Mouse (Mus musculus) heart, adult 9 months (tissue): ENCODE results near the gene Shroom1.

Source experiments
- DNase-seq, 2 experiments: peaks; one replicate each; pipeline ENCODE4 v3.0.0; 2022; ENCODE audit warnings: low spot score in 2 of 2

Shroom1 gene

DNA sequence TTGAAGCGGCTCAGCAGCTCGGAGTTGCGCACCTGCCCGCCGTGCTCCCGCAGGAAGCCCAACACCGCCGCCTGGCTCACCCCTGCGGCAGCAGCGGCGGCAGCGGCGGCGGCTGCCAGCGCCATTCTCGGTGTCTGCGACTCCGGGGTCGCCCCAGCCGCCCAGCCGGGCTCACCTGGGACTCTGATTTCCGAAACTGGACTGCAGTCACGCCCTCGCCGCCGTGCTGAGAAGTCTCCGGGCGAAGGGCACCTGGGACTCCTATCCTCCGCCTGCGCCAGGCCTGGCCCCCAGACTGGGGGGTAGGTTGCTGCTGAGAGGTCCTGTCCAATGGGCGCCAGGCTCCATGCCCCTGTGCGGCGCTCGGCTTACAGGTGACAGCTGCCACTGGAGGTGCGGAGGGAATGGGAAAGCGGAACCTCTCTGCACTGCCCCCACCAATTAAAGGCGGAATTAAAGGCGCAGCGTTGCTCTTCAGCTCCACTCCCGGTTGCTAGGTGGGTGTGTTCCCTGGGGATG, 22.8 kb downstream of the Shroom1 start, which contains the start of the genes Gm9945 and Sowaha:
Gene Gm9945 (plus strand): TSS at position 384 of the 519 bp plus-strand sequence.
Gene Sowaha (minus strand): TSS at position 492 of the 519 bp plus-strand sequence.
- no peak for DNase-seq

DNA sequence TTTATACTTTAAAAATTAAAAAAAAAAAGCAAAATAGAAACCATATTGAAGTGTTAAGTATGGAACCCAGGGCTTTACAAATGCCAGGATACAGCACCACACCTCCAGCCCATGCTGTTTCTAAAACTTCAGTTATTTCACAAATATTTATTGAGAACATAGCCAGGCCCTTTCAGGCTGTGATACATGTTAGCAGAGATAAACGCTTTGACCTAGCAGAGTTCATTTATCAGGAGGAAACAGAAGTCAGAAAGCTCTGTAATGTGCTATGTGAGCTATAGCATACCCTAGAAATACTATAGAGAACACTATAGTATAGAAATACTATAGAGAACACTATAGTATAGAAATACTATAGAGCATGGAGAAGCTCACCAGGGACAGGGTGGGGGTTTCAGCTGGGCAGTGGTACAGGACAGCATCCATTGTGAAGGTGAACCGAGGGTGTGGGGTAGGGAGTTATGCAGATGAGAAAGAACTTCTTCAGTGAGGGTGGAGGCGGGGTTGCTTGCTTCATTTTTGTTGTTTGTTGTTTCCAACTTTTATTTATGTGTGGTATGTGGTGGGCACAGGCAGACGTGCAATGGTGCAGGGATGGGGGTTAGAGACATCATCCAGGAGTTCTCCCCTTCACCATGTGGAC, 24.2 kb downstream of the Shroom1 start:
- no peak for DNase-seq

DNA sequence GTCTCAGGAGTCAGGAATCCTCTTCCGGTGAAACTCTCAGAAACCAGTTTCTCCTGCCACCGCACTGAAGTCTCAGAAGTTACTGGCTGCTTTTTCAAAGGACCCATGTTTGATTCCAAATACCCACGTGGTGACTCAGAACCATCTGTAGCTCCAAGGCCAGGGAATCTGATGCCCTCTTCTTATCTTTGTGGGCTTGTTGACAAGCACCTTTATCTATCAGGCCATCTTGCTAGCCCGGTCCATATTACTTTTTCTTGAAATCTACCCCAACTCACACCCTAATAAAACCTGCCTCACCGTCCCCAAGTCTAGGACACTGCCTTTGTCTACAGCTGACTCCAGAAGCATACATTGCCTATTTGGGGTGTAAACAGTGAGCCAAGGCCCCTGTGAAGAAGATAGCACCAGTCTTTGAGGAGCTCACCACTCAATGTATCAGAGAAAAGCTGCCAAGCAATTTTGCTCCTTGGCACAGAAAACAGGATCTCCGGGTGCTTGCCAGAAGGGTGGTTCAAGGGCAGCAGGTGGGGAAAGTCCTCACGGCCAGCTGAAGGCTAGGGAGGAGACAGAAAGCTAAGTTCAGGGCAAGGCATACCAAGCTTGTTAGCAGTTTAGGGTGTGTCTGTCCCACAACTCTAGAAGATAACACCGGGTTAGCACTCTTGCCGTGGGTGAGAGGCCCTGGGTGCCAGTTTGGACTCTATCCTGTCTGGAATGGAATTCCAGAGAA, 26.3 kb downstream of the Shroom1 start:
- no peak for DNase-seq

DNA sequence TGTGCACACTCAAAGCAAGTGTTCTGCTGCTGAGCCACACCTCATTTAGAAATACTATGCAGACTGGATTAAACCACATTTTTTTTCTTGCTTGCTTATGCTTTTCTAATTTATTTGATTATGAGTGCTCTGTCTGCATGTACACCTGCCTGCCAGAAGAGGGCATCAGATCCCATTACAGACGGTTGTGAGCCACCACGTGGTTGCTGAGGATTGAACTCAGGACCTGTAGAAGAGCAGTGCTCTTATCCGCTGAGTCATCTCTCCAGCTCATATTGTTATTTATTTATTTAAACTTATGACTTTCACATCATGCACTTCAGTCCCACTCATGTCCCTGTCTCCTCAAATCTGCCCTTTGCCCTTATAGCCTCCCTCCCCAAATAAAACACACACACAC, 28.7 kb downstream of the Shroom1 start:
- DNase-seq, result no peak

DNA sequence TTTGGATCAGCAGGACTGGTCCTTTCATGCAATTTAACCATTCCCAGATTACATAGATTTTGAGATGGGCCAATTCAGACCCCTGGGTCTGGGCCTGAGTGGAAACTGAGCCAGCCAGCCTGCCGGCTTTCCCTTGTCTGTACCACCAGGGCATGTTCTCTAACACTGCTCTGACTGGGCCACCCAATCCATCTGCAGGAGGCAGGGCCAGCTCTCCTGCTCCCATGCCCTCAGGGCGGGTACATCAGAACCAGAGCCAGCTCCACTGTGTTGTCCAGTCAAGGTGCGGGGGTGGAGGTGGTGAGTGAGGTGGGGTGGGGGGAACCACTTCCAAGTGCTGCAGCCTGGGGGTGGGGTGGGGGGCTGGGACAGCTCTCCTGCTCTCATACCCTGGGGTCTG, 29.3 kb downstream of the Shroom1 start:
- DNase-seq, result no peak

DNA sequence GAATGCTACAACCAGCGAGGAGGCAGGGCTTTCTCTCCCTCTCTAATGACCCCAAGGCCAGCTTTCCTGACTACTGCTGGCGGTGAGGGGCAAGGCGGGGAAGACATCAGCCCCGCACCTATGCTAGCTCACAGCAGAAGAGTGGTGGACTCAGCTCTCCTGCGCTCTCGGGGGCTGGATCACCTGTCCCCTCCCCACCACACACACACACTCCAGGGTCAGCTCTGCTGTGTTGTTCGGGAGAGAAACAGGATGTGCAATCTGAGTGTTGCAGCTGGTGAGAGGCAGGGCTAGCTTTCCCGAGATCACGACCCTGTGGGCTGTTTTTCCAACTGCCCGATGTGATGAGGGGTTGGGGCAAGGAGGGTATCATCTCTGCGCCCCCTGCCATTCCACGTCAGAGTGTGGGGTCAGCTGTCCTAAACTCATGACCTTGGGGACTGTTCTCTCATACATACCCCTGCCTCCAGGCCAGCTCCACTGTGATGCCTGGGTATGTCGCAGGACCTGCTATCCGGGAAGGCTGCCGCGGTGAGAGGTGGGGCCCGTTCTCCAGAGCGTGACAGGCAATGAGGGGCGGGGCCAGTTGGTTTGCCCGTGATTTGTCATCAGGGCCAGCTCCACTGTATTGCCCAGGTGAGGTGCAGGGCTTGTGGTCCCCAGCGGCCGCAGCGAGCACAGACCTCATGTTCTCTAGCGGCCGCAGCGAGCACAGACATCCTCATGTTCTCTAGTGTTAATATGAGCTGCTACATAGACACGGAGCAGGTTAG, 30.0 kb downstream of the Shroom1 start:
- no peak for DNase-seq

DNA sequence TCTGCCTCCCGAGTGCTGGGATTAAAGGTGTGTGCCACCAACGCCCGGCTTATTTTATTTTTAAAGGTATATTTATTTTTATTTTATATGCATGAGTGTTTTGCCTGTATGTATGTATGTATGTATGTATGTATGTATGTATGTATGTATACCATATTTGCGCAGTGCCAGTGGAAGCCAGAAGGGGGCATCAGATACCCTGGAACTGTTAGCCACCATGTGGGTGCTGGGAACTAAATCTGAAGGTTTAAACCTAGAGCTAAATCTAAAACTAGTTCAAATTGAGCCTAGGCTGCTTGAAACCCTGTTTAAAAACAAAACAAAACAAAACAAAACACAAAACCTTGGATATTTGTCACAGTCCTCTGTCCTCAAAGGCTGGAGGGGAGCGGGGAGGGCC, 32.0 kb downstream of the Shroom1 start:
- DNase-seq, result no peak

DNA sequence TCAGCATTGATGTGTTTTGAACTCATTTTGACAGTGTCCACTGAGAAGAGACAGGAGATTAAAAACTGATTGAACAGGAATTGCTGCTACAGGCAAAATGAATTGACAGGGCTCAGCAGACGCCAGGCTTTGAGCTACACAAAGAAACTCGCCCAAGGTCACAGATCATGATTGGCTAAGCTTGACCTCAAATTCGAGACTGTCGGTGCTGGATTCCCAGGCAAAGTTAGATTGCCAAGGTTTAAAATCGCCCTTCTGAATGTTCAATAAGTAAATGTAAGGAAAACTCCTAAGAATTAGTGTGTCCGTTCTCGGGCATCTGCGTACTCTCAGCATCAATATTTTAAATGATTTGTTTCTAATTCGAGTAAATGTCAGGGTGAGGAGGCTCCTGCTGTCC, 32.4 kb downstream of the Shroom1 start:
- DNase-seq, result no peak

DNA sequence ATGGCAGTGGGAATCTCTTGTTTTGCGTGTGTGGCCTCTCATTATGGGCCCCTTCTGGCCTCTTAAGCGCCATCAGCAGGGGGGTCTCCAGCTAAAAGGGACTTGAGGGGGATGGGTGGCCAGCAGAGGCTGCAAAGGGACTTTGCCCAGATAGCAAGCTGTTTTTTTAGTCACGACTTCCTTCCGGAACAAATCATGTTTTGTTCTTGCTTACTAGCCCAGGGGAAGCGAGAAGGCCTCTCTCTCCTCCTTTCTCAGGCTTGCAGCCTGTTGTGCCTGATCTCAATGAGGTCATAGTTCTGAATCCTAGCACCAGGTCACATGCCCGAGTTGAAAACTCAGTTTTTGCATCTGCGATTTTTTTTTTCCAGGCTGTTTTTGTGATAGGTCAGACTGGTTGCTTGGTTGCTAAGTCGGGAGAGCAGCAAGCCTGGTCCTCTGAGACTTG, 35.0 kb downstream of the Shroom1 start:
- peak; percentile 68 to 82 for DNase-seq

DNA sequence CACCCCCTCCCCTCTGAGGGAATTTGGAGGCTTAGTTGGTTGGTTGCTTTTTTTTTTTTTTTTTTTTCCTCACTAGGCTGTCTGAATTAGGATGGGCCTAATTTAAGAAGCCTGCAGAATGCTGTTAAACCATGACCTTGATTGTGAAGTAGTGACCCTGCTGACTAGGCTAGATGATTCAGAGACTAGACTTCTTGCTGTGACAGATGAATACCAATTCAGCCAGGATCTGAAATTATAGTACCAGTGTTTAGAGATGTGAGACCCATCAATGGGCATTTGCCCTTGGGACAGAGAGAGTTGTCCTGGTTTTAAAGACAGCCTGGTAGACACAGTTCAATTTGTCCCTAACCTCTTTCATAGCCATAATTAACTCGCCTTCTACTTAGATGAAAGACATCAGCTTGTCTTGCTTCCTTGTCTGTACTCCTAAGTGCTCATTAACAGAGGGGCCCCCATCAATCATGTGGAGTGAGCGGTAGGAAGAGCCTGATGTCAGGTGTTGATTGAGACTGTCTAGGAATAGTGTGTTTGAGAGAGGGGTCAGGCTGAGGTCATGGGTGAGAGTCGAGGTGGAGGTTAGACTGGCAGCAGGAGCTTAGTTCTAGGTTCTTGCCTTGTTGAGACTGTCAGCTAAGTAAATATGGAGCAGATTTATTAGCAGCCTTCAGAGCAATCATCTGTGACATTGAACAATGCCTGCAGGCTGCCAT, 36.4 kb downstream of the Shroom1 start:
- no peak for DNase-seq

DNA sequence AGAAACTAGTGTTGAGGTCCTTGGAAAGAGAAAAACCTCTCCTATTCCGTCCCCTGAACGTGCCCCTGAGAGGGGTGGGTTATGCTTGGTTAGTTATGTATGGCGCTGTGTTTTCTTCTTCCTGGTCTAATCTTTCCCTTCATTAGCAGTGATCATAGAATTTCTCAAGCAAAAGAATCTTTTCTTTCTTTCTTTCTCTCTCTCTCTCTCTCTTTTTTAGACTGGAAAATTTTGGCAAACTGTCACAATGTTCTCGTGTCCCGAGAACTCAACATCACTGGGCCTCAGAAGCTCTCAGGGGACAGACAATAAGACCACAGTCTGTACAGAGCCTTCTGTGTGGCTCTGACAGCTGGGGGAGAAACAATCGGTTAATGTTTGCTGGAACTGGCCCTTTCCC, 38.4 kb downstream of the Shroom1 start:
- peak in 1 of 2 experiments; percentile 31 for DNase-seq

DNA sequence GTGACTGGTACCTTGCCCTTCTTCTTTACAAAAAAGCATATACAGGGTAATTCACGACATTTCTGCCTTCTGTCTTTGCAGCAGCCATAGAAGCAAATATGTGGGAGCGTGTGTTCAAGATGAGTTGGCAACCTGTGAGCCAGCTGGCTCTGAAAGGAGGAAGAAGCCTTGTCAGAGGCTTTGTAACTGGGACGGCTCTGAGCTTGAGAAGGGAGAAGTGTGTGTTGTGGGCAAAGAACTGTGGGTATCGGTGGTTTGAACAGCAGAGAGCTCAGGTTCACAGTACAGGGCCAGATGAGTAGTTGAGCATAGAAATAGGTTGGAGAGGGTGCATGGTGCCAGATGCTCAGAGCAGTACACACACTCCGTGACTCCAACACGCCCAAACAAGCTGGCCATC, 39.9 kb downstream of the Shroom1 start:
- no peak for DNase-seq

DNA sequence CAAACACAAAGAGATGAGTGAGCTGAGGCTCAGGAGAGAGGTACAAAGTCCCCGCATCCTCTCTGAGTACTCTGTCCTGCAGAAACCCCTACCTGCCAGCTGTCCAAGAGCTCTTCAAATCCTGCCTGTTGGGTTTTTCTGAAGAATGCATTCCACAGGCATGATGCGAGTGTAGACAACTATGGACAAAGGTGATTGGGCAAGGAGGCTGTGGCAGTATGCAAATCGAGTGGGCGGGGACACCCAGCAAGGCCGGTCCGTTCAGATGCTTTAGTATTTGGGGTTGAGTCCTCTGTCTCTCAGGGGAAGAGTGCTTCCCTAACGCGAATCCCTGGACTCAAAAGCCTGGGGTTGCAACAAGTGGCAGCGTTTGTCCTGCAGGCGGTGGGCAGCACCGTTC, 43.6 kb downstream of the Shroom1 start:
- no peak for DNase-seq

DNA sequence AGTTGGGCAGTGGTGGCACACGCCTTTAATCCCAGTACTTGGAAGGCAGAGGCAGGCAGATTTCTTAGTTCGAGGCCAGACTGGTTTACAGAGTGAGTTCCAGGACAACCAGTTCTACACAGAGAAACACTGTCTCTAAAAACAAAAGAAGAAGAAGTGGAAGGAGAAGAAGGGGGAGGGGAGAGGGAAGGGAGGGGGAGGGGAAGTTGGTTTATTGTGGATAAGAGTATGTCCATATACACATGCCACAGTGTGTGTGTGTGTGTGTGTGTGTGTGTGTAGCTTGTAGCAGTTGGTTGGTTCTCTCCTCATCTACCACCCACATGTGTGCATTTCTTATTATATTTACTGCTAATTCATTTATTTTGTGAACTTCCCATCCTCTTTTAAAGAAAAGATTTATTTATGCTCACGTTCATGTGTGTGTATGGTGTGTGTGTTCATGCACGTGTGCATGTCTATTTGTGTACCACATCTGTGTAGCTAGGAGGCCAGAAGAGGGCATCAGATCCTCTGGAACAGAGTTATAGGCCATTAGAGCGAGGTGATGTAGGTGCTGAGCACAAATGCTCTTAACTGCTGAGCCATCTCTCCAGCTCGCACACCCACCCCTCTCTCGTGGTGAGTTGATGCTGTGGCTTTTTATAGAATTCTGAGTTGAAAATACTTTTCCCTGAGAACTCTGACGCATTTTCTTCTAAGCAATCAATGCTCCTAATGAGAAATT, 45.2 kb downstream of the Shroom1 start:
- DNase-seq, result no peak

DNA sequence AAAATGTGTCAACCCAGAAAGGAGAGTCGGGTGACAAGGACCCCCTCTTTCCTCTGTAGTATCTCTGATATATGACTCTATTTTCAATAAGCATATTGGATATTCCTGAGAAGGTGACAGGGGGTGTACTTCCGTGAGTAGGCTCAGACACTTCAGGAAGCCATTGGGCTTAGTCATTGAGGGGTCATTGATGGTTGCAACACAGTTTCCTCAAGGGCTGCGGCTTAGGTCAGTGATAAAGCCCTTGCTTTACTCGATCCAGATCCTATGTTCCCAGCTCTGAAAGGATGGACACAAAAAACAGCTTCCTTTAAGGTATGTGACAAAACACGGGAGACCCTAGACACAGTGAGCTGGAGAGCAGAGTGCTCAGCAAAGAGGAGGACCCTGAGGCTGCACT, 46.7 kb downstream of the Shroom1 start:
- DNase-seq, result no peak

DNA sequence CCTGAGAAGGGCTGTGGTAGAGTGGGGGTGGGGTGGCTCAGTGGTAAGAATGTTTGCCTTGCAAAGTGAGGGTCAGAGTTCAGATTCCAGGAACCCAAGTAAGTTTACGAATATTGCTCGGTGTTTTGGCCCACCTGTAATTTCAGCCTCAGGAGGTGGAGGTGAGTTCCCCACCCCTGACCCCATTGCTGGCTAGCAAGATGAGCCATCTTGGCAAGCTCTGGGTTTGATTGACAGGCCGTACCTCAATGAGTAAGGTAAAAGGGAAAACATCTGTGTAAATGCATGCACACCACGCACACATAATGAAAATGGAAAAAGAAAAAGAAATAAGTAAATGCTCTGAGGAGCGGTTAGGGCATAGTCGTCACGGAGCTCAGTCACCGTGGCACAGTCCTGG, 47.4 kb downstream of the Shroom1 start:
- DNase-seq, result no peak

DNA sequence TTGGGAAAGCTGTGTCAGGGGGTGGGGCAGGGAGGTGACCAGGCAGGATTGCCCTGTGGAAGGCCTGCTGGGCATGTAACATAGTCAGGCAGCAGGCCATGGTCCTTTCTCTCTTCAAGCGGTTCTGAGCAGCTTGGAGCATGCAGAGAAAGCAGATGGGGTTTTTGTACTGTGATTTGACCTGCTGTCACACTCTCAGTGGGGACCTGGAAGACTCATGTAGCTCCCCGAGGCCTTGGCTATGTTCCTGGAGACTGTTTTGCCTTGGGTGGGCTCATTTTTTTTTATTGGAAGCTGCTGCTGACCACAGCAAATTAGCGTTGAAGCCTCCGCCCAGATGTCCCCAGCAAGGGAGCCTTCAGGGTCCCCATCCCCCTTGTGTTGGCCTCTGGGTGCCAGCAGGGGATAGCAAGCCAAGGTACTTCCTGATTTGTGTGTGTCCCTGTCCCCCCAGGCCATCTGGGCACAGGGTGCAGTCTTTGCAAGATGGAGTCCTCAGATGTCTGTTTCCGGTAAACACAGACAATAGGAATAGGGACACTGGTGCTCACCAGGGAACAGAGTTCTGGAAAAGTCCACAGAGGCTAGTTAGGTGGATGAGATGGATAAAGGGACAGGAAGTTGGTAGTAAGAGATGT, 48.1 kb downstream of the Shroom1 start:
- DNase-seq, result no peak

DNA sequence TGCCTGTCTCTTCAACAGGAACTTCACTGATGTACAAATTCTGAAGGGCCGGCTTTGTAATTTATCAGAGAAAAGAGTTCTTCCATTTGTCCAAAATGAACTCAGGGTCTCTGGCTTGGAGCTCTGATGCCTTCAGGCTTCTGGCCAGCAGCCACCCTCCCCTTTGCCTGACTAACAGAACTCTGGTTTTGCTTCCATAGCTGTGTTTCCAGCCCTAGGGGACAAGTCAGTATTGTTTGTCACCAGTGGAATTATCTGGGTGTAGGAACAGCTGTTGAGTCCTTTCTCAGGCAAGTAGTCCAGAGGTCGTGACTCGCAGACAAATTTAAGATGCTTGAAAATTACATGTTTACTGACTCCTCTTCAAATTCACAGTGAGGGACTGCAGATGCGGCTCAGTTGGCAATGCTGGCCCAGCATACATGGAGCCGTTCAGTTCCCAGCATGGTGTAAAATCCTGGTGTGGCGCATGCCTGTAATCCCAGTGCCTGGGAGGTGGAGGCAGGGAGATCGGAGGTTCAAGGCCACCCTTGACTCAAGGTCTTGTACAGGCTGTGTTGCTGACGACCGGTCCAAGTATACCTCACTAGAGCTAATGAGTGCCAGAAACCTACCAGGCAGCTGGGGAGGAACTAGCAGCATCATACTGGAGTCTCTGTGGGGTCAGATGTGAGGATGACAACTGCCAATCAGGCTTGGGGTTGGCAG, 50.2 kb downstream of the Shroom1 start:
- DNase-seq, result peak; percentile 52 to 69

DNA sequence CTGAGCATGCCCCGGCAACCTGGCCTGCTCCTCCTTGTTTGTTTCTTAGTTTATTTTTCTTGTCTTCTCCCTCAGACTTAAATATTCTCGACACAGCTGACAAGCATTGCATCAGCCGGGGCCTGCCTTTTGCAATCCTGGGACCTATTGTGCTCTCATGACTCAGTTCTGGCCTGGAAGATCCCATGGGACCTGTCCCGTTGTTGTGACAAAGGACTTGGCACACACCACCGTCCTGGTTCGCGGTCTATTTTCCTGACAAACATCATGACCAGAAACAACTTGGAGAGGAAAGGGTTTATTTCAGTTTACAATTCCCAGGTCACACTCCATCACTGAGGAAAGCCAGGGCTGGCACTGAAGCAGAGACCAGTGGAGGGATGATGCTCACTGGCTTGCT, 51.1 kb downstream of the Shroom1 start:
- DNase-seq, result peak; percentile 88

DNA sequence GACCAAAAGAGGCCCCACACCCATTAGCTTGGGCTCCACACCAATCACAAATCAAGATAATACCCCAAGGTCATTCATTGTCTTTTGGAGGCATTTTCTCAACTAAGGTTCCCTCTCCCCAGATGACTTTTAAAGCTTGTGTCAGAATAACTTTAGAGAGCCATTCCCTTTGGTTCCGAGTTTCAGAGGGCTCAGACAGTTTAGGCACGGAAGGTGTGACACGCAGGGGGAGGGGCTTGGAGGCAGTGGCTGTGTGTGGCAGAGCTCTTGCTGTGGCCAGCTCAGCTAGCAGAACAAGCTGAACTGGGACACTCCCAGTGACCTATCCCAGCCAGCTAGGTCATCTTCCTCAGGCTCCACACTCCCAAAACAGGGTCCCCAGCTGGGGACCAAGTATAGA, 51.6 kb downstream of the Shroom1 start:
- DNase-seq, result peak in 1 of 2 experiments; percentile 35
